Mouse (Mus musculus) liver, adult (tissue): Measurements from ENCODE around the gene Rtn4r.

ENCODE experiments used
- GATA4 ChIP-seq: IDR thresholded peaks from 2 replicates; pipeline ENCODE4 v1.6.1; 2014; ENCODE audit warnings: mild to moderate bottlenecking, low read length; ENCODE audit not compliant: insufficient replicate concordance

Gene Rtn4r

DNA sequence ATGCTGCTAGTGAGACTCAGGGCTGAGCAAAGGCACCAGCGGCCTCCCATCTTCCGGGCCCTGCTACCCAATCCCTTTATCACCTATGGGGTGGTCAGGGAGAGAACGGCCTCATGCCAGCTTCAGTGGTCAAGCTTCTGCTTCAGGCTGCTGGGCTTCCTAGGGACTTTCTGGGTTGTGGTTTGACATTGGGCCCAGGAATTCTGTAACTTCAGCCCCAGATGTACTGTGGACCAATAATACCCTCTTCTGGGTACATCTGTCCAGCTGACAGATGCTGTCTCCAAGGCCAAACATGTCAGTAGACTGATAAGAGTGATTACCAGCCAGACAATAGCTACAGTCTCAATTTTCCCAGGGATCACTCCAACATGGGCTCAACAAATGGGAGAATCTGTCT lies 42.3 kb downstream of the Rtn4r start:
- TF ChIP-seq GATA4, result no peak

DNA sequence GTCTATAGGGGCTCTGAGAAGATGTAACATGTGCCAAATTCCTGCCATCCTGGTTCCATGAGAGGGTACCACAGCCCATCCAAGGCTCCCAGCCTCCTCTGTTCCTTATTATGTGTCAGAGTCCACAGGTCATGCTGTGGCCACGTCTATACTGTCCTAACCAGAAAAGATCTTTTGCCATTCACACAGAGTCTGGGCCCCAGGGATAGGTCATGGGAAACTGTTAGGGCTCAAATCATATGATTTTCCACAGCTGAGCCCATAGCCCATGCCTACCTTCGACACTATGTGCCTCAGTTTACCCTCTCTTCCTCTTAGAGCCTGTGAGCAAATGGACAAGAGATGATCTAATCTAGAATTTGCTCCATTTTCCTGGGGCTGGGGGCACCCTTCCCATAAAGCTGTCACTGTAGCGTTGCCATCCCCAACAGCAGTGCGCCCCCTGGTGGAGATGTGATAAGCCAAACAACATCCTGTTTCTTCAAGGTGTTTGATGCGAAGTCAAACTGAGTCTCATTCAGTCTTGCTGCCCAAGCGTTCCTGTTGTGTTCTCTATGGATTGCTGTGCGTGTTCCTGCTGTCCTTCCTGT lies 44.9 kb downstream of the Rtn4r start:
- TF ChIP-seq GATA4, result no peak

DNA sequence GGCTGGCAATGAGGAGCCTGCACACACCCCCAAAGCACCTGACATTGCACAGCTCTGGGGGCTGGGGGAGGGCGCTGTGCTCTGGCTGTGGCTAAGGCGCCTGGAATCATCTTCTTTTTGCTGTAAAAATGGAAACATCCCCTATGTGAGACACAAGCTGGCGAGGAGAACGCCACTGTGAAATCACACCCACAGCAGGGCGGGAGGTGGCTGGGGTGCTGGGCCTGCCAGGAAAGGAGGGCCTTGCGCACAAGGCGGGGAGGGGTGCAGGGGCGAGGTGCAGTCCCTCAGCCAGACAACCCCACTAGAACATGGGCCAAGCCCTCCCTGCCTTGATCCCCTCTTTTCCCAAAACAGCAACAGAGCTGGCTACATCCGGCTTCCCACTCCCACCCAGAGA lies 45.8 kb downstream of the Rtn4r start:
- TF ChIP-seq GATA4, result no peak

DNA sequence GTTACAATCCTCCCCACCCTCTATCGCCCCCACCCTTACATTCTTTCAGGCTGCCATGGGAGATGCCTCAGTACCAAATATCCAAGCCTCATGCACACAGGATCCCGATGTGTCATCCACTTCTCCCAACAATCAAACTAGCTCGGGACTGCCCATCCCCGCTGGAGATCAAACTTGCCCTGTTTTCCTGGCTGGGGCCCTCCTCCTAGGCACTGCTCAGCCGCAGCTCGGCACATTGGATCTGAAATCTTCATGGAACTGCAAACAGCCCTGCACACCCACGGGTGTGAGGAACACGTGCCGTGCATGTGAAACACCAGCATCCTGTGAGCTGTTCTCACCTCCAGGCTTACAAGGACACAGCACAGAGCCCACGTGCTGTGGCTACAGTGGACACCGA lies 46.3 kb downstream of the Rtn4r start:
- TF ChIP-seq GATA4, result no peak

DNA sequence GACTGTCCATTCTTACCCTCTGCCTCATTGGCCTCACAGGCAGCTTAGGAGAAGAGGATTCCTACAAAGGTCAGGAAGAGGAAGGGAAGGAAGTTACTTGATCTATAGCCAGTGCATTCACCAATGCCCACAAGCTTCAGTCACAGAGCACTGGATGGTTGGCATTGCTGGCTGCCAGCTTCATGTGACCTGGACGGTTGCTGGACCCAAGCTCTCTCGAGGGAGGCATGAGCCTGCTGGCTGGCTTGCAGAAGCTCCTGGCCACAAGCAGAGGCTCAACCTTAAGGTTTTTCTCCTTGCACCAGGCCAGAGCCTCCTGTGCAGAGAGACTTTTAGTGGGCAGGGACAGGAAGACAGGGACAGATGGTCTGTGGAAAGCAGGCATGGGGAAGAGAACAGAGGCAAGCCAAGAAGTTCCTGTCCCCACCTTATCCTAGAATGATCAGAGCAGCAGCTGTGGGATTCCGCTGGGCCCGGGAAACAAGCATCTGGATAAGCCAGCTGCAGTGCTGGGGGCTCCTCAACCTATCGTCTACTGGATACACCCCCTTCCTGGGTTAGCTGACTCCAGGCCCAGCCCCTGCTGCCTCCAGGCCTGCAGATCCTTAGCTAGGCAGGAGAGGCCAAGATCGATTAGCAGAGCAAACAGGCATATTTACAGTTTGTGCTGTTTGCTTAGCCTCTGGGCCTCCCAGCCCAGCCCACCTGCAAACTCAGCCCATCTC lies 48.5 kb downstream of the Rtn4r start:
- no peak for TF ChIP-seq GATA4

DNA sequence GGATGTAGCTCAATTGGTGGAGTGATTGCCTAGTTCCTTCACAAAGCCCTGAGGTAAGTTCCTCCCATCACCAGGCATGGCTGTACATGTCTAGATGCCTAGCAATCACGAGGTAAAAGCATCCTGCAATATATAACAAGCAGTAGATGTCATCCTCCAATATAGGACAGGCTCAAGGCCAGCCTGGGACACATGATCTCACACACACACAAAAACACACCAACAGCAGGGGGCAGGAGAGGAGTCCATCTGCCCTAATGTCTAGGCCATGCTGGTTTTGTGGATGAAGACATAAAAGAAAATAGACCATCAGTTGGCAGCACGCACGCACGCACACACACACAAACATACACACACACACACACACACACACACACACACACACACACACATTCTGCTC lies 49.3 kb downstream of the Rtn4r start:
- TF ChIP-seq GATA4, result no peak

DNA sequence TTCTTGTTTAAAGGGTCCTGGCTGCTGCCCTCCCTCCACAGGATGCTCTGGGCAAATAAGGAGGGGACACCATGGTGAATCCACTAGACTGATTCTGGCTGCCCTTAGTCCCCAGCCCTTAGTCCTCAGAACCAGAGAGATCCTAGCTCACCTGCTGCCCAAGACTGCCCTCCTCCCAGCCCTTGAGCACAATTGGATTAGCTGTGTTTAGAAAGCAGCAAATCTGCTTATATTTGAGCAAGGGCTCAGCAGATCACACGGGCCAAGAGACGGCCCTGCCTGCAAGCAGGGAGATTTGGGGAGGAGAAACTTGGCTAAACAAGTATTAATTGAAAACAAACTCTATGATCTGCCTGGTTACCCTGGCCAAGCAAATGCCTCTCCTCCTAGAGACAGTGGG lies 52.1 kb downstream of the Rtn4r start:
- TF ChIP-seq GATA4, result no peak

DNA sequence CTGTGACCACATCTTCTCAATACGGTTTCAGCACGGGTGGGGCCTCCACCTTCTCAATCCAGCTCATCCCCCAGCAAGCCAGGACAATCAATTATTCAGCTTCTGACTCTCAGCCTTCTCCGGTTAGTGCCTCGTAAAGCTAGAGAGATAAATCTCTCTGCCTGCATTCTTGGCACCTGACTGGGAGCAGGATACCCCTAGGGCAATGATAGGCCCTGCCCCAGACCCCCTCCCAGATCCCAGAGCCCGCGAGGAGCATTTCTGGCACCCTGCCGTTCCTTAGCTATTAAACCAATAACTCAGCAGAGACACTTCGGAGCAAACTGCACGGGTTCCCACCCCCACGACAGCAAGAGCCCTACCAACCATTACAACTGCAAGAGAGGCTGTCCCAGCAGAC lies 54.0 kb downstream of the Rtn4r start:
- no peak for TF ChIP-seq GATA4

DNA sequence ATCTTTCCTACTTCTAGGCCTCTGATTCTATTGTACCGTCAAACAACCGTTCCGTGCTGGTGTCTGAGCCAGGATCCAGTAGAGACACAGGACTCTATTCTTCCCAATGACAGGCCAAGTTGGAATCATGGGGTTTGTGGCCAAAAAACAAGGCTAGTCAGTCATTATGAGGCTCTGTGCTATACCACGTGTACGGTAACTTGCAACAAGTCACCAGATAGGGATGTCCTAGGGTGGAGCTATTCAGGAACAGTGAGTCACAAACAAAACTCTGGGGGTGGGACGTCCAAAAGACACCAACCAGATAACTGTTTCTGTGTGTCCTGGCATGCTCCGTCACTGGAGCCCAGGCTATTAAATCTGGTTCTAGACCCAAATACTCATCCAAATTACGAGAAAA lies 55.3 kb downstream of the Rtn4r start:
- no peak for TF ChIP-seq GATA4

DNA sequence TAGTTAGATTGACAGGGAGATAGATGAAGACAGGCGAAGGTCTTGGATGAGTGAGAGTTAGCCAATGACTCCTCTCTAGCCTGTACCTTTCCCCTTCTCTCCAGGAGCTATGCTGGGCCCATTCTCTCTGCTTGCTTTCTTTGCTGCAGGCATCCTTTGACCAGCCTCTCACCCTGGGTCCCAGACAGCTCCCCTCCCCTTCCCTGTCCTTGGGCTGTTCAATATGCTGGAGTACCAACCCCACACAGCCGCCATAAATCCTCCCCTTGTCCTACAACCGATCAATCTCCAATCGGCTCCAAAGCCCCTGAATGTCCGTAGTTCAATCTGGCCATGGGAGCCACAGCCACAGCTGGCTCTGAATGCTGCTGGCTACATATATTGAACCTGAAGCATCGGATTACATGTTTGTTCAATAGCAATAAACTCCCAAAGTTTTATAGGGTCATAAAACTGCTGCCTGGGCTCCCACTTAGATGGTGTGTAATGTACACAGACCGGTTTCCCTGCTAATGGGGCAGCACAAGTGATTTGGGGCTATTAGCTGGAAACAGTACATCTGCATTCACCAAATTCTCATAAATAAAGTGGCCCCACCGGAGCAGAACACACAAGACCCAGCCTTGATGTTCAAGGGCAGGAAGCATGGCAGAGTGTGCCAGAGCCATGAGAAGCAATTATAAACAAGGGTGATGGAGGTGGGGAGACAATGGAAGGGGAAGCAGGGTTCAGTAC lies 58.4 kb downstream of the Rtn4r start:
- no peak for TF ChIP-seq GATA4

DNA sequence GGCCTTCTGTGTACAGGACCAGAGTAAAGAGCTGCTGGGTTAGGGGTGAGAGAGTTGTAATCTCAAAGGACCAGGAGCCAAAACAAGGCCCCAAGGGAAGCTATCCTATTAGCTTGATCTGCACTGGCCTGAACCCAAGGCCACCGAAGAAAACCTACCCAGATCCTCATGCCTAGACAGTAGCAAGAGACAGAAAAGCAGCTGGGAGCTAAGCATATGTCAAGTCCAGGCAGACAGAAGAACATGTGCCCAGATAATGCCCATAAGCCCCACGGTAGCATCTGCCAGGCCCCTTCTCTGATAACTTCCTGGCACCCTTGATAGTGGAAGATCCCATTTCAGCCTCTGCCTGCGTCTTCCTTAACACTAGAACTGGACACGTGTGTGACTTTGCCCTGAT lies 59.4 kb downstream of the Rtn4r start:
- no peak for TF ChIP-seq GATA4

DNA sequence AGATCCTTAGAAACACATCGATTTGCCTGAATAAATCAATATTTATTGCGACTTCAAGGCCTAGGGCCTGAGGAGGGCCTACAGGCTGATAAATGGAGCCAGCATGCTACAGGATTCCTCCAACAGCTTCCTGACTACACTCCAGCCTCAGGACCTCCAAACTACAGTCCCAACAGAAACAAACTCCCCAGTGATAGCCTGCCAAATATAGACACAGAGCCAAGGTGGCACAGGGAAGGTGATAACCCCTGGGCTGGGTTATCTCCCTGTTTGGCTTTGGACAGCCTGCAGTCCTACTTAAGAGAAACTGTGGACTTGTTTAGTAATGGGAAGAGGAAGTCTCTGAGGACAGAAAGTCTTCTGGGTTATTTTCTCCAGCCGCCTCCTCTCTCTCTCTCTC lies 59.8 kb downstream of the Rtn4r start:
- no peak for TF ChIP-seq GATA4

DNA sequence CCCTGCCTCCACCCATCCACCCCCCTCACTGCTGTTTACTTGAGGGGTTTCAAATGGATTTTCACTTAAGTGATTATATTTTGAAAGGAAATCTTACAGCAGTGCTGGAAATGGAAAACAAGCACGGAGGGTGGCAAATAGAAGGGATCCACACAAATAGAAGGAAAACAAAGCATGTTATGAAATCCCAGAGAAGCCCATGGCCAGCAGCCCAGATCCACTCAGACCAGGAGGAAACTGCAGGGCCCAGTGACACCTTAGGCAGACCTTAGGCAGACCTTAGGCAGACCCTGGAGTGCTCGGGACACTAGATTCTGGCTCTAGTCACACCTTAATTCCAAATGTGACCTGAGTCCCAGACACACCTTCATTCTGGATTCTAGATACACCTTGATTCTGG lies 63.6 kb downstream of the Rtn4r start:
- TF ChIP-seq GATA4, result no peak

DNA sequence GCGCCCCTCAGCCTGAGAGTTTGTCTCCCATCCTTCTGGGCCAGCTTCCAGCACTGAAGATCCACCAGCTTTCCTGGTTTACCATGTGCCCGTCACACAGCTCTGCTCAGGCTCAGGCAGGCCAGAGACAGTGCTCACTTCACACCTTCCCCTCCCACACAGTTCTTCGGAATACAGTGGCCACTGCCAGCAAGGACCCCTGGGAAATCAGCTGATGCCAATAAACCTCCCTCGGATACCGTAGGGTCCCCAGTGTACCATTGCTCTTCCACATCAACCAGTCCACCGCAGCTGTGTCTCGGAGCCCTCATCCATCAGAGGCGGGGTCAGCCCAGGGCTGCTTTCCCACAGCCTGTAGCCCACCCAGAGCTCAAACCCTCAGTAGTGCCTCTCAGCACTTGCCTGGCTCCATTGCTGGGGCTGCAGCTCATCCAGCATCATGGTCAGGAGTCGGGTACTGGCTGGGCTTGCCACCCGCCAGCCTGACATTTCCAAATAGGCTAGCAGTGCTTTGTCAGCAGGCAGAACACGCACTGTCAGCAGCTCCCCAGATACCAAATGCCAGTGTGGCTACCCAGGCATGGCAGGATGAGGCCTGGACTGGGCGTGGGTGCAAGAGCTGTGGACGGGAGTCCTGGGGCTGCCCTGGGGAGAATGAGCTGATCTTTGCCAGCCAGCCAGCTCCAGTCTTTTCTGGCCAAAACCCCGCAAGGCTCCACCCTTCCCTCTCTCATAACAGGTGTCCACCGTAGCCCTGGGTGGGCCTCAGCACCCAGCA lies 67.0 kb downstream of the Rtn4r start:
- no peak for TF ChIP-seq GATA4

DNA sequence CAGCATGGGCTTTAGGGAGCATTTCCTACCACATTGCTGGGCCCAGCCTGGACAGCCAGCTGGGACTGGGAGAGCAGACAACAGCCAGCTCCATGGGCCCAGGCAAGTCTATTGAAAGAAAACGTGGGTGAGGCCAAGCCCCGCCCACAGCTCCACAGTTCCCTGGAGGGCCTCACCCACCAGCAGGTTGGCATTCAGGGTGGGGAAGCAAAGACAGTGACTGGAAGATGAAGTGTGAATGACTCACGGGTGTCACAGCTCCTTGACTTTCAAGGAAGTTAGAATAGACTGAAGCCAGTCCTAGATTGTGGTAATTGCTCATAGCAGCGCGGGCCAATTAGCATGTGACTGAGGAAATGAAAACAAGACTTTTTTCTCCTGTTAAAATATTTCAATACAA lies 67.6 kb downstream of the Rtn4r start:
- no peak for TF ChIP-seq GATA4

DNA sequence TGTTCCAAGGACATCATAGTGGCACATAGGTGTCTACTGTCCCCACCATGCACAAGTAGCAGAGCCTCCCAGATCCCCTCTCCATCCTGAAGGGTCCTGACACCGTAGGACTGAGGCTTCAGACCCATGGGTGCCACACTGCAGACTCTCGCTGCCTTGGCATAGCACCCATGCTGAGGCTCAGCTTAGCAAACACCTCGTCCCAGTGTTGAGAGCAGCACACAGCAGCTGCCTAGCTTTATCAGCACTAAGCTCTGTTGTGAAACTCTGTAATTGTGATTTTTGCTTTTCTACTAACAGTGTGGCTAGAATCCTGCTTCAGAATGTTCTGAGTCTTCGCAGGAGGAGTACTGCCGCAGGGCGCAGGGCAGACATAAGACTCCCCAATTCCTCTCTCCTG lies 70.4 kb downstream of the Rtn4r start:
- TF ChIP-seq GATA4, result no peak

DNA sequence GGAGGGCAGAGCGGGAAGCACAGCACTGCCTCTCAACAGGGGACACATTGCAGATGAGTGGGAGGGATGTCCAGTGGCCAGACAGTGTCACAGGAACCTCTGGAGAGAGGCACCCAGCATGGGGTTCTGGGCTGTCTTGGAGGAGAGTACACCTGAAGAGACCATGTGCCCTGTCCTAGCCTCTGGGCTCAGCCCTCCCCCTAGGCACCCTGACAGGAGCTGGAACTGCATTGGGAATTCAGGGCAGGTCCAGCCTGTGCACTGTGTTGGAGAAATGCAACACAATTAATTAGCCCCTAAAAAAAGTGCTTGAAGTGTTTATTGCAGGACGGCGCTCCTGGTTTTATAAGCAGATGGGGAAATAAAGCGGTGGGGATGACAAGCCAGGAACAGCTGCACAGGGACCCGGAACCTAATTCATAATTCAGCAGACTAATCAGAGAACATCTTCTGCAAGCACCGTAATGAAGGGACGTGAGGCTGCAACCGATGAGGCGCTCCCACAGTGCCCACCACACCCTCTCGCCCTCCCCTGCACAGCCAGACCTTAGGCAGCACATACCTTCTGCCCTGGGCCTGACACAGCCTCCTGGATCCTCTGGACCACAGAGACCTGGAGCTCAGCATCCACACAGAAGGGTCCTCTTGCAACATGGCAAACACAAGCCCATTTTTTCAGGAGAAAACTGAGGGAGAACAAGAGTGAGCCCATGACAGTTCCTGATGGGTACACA lies 71.1 kb downstream of the Rtn4r start:
- no peak for TF ChIP-seq GATA4
